Mouse (Mus musculus) MEL-GATA-1-ER (cell line): ENCODE results near the gene Olfr549.

Experiments used
- DNase-seq: peaks from one replicate; pipeline ENCODE4 v3.0.0-alpha.2; 2012; ENCODE audit warnings: low read depth; ENCODE audit errors: extremely low read depth

Olfr549 gene

GRCm38 (mm10) chr7:102549570-102549969 lies at the start of gene Olfr549:
Gene Olfr549 (plus strand): TSS chr7:102549870.
- DNase-seq = no peak

GRCm38 (mm10) chr7:102501986-102502385 lies 47.7 kb upstream of the Olfr549 start:
- no peak for DNase-seq

- DNase-seq = peak; percentile 36
Observed at GRCm38 (mm10) chr7:102506848-102507247, 42.8 kb upstream of the Olfr549 start.

GRCm38 (mm10) chr7:102508066-102508465 lies 41.6 kb upstream of the Olfr549 start:
- DNase-seq = no peak

- DNase-seq = no peak
Observed at GRCm38 (mm10) chr7:102508666-102509065, 41.0 kb upstream of the Olfr549 start.

- DNase-seq = no peak
Observed at GRCm38 (mm10) chr7:102509726-102510125, 39.9 kb upstream of the Olfr549 start.

GRCm38 (mm10) chr7:102511927-102512326 lies 37.7 kb upstream of the Olfr549 start:
- peak; percentile 12 for DNase-seq

- peak; percentile 26 for DNase-seq
Observed at GRCm38 (mm10) chr7:102512814-102513435, 36.7 kb upstream of the Olfr549 start.

- peak; percentile 67 for DNase-seq
Observed at GRCm38 (mm10) chr7:102514144-102514543, 35.5 kb upstream of the Olfr549 start.

GRCm38 (mm10) chr7:102516261-102517050 lies 33.2 kb upstream of the Olfr549 start:
- no peak for DNase-seq

- no peak for DNase-seq
Observed at GRCm38 (mm10) chr7:102517051-102517335, 32.7 kb upstream of the Olfr549 start.

- no peak for DNase-seq
Observed at GRCm38 (mm10) chr7:102529052-102529451, 20.6 kb upstream of the Olfr549 start.

GRCm38 (mm10) chr7:102534449-102534848 lies 15.2 kb upstream of the Olfr549 start, which contains the start of gene Olfr547:
Gene Olfr547 (plus strand): TSS chr7:102534749.
- no peak for DNase-seq

GRCm38 (mm10) chr7:102540596-102540995 lies 9.1 kb upstream of the Olfr549 start, which contains the start of gene Olfr548-ps1:
Gene Olfr548-ps1 (plus strand): TSS chr7:102540896.
- DNase-seq = no peak

- DNase-seq = no peak
Observed at GRCm38 (mm10) chr7:102541251-102541650, 8.4 kb upstream of the Olfr549 start.

- no peak for DNase-seq
Observed at GRCm38 (mm10) chr7:102553279-102553678, 3.6 kb downstream of the Olfr549 start.

- peak; percentile 82 for DNase-seq
Observed at GRCm38 (mm10) chr7:102564999-102565997, 15.6 kb downstream of the Olfr549 start, which contains the start of gene Trim21. Gene Trim21 (minus strand): TSS chr7:102565486.

- DNase-seq = no peak
Observed at GRCm38 (mm10) chr7:102566219-102566618, 16.5 kb downstream of the Olfr549 start.

GRCm38 (mm10) chr7:102571142-102571541 lies 21.5 kb downstream of the Olfr549 start, which contains the start of gene Olfr550:
Gene Olfr550 (plus strand): TSS chr7:102571442.
- DNase-seq = no peak

GRCm38 (mm10) chr7:102573174-102573830 lies 23.6 kb downstream of the Olfr549 start:
- no peak for DNase-seq

- no peak for DNase-seq
Observed at GRCm38 (mm10) chr7:102575998-102576397, 26.3 kb downstream of the Olfr549 start.
